Mouse (Mus musculus): Measurements from ENCODE around the gene Sox18. TPM values are rescaled to one million over a fixed set of nuclear protein-coding genes. Genes with fewer than 3 reads are reported as not detected.

Sox18 gene
- polyA plus RNA-seq, 1 experiment from 2014 or later = 10.4 TPM

DNA sequence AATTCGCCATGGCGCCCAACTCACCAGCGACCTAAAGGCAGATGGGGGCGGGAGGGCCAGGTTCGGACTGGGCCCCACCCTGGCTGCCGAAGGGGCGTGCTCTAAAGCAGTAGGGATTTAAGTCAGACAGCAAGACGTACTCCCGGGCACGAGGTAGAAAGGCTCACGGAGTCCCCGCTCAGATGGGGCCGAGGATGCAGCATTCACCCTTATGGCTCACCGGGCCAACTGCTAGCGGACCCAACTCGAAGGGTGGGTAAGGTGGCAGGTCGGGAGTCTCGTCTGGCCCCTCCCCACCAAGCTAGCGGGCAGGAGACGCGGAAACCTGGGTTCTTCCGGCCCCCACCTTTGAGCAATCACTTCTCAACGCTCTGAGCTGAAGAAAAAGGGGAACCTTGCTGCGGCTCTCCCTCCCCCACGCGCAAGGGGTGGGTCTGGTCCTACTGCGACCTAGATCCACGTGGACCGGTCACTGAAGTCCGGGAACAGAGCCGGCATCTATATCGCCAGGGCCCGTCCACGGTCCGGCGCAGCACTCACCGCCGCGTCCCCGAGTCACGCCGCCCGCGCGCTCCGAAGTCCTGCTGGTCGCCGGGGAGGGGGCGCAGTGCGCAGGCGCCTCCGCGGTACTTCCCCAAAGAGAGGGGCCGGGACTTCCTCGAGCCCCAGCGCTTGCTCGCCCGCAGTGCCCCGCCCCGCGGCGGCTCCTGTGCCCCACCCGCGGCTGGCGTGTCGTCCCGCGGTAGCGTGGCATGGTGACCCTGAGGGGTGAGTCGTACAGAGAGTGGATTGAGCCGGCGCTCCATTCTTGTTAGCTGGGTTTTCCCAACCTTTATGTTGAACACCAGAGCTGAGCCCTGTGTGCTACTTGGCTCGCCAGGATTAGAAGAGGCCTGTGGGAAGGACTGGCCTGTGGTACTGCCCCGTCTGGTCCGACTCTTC, 22.2 kb upstream of the Sox18 start, which contains the start of gene Rgs19:
Gene Rgs19, minus strand, starts transcription at position 639 of the 942 bp plus-strand sequence.
- Histone ChIP-seq H3K9ac (peak within 1 kb of the TSS; percentile 65), H3K4me2 (peak within 1 kb of the TSS; percentile 87), H3K9me3 (replicated peaks) (no peaks in the 10 kb centered on the region), H3K4me3 (peak within 1 kb of the TSS; percentile 62), H3K27me3 (replicated peaks) (peaks cover 27% of the 10 kb centered on the region), H3K27ac (peak within 1 kb of the TSS; percentile 51; the same call in 1 of the 2 replicates), H3K4me1 (peaks cover 29% of the 10 kb centered on the region), H3K36me3 (peaks cover 14% of the 10 kb centered on the region)
- under 1% methylated on average over 74 of the region's 75 CpGs for WGBS (ENCODE audit: insufficient replicate concordance)
- ATAC-seq = peak; percentile 65

DNA sequence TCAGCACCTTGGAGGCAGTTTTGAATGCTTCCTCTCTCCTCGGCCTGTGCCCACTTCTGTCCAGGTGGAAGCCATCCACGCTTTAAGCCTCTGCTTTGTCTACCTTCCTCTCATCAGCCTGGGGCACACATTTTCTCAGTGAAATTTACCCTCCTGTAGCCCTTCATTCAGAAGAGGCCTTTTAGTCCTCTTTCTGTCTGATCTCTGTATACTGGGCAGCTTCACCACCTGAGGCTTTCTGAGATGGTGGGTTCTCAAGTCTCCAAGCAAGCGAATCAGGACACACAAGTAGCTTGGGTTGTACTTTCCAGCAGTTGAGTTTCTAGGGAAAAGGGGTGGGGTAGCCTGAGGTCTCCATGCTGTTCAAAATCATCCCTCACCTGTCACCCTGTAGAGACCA, 20.9 kb upstream of the Sox18 start:
- peak overlapping the region; percentile 62; the same call in 1 of the 2 replicates for H3K4me3 ChIP-seq
- H3K9ac ChIP-seq = no peak overlapping the region
- H3K27ac ChIP-seq = no peak overlapping the region
- H3K9me3 ChIP-seq (replicated peaks) = no peaks in the 10 kb centered on the region
- peaks cover 29% of the 10 kb centered on the region for H3K4me1 ChIP-seq
- ATAC-seq = no peak
- H3K36me3 ChIP-seq = peaks cover 26% of the 10 kb centered on the region
- 65% methylated on average over 3 of the region's 3 CpGs for WGBS (ENCODE audit: insufficient replicate concordance)
- peak overlapping the region; percentile 87 for H3K4me2 ChIP-seq
- H3K27me3 ChIP-seq (replicated peaks) = peaks cover 27% of the 10 kb centered on the region

DNA sequence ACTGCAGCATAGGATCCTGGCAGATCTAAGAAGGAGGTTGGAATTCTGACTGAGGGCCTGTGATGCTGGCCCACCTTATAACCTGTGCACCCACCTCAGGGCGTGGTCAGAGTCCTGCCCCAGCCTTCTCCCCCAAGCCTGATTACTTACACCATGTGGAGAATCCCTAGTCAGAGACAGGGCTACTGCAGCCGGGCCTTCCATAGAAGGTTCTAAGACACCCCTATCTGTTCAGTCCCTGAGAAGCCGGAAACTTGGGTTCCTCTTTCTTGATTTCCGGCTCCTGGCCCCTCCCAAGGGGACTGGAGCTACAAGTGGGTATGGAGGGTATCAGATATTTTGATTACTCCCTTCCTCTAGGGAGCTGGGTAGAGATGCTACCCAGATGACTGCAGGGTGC, 20.1 kb upstream of the Sox18 start:
- H3K4me1 ChIP-seq = peaks cover 29% of the 10 kb centered on the region
- H3K27ac ChIP-seq = no peak overlapping the region
- WGBS (ENCODE audit: insufficient replicate concordance) = 34% methylated on average over 4 of the region's 4 CpGs
- no peak overlapping the region for H3K9ac ChIP-seq
- no peaks in the 10 kb centered on the region for H3K9me3 ChIP-seq (replicated peaks)
- H3K4me3 ChIP-seq = 0 out of 2 replicates have a peak overlapping the region, but pooled peaks have one; percentile 12
- H3K27me3 ChIP-seq (replicated peaks) = peaks cover 27% of the 10 kb centered on the region
- H3K36me3 ChIP-seq = peaks cover 32% of the 10 kb centered on the region
- ATAC-seq = no peak
- peak overlapping the region; percentile 32 for H3K4me2 ChIP-seq

DNA sequence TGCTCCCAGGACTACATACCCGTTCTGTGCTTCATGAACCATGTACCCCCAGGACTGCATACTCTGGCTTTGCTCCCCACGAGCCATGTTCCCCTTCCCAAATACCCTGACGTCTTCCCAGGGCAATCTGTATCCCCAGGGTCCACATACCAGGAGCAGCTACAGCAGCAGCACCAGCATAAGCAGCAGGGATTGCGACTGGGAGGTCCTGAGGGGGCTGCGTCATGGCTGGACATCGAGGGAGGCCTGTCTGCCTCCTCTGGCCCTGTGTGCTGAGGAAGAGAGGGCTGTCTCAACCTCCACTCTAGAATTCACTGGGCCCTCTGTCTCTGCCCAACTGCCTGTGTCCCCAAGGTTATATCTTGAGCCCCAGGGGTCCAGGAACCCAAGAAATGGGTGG, 19.6 kb upstream of the Sox18 start:
- no peak for ATAC-seq
- H3K4me1 ChIP-seq = peaks cover 29% of the 10 kb centered on the region
- no peak overlapping the region for H3K9ac ChIP-seq
- H3K27me3 ChIP-seq (replicated peaks) = peaks cover 27% of the 10 kb centered on the region
- peak overlapping the region; percentile 32 for H3K4me2 ChIP-seq
- H3K9me3 ChIP-seq (replicated peaks) = no peaks in the 10 kb centered on the region
- H3K27ac ChIP-seq = no peak overlapping the region
- peaks cover 35% of the 10 kb centered on the region for H3K36me3 ChIP-seq
- WGBS (ENCODE audit: insufficient replicate concordance) = 58% methylated on average over 6 of the region's 6 CpGs
- H3K4me3 ChIP-seq = peak overlapping the region; percentile 12; the same call in 1 of the 2 replicates

DNA sequence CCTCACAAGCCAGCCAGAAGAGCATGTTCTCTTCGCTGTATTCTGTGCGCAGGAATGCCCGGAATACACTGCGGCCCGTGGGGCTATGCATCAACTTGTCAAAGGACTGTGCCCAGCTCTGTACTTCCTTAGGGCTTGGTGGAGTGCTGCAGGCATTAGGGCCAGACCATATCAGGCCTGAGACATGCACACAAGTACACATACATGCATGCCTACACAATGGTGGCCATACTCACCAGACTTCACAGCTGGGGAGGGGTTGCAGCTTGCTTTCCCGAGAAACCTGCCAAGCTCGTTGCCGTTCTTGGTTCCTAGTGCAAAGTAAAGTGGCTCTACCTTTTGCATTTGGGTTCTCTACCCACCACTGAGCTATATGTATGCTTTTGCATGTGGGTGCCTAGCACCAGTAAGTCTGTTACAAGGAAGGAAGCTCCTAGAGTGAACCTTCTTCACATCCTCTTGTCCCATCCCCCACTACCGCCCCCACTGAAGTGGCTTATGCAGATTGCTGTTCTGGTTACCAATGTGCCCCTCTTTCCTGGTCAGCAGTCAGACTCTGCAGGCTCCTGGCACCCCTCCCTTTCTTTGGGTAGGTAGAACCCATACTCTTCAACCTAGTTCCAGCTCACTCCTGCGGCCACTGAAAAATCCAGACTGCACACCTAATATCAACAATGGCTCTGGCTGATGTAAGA, 18.2 kb upstream of the Sox18 start:
- no peak overlapping the region for H3K4me3 ChIP-seq
- no peak overlapping the region for H3K27ac ChIP-seq
- peaks cover 35% of the 10 kb centered on the region for H3K36me3 ChIP-seq
- WGBS (ENCODE audit: insufficient replicate concordance) = 77% methylated on average over 10 of the region's 10 CpGs
- peaks cover 28% of the 10 kb centered on the region for H3K4me1 ChIP-seq
- H3K27me3 ChIP-seq (replicated peaks) = peaks cover 20% of the 10 kb centered on the region
- H3K9ac ChIP-seq = no peak overlapping the region
- no peak overlapping the region; the same call in 1 of the 2 replicates for H3K4me2 ChIP-seq
- ATAC-seq = no peak
- H3K9me3 ChIP-seq (replicated peaks) = no peaks in the 10 kb centered on the region

DNA sequence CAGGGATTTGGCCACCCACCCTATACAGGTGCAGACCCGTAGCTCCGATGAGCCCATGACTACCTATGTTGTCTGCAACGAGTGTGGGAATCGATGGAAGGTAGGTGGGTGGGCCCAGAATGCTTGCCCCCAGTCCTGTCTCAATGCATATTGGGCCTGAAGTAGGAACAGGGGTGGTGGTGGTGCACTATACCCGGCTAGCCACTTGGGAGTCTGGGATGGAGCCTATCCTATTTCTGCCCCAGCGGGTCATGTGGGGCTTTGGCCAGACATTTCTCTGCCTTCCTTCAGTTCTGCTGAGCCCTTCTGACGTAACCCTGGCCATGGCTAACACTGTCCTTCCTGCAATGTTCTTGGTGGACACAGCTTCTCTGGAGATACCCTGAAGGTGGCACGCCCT, 16.1 kb upstream of the Sox18 start:
- 79% methylated on average over 8 of the region's 8 CpGs for WGBS (ENCODE audit: insufficient replicate concordance)
- ATAC-seq = no peak
- H3K27me3 ChIP-seq (replicated peaks) = peaks cover 2% of the 10 kb centered on the region; the same call in 1 of the 2 replicates
- H3K9me3 ChIP-seq (replicated peaks) = no peaks in the 10 kb centered on the region
- no peak overlapping the region for H3K4me2 ChIP-seq
- H3K9ac ChIP-seq = no peak overlapping the region
- no peak overlapping the region for H3K27ac ChIP-seq
- H3K4me3 ChIP-seq = no peak overlapping the region
- H3K4me1 ChIP-seq = peaks cover 8% of the 10 kb centered on the region
- peaks cover 35% of the 10 kb centered on the region for H3K36me3 ChIP-seq

DNA sequence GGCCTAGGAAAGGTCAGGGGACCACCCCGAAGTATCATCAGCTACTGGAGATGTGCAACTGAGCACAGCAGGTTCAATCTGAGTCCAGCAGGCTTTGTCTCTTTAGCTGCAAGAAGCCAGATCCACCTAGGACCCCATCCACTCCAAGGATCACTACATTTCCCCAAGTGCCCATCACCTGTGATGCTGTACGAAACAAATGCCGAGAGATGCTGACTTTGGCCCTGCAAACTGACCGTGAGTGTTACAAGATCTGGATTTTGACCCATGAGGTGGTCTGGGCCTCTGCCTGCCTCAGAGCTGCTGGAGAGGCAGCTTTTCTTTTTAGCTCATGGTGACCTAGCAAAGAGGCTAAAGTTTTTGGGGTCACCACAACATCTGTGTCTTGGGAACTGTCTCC, 14.2 kb upstream of the Sox18 start:
- H3K27ac ChIP-seq = no peak overlapping the region
- no peaks in the 10 kb centered on the region for H3K9me3 ChIP-seq (replicated peaks)
- peaks cover 35% of the 10 kb centered on the region for H3K36me3 ChIP-seq
- no peak overlapping the region for H3K4me3 ChIP-seq
- no peak for ATAC-seq
- WGBS (ENCODE audit: insufficient replicate concordance) = 74% methylated on average over 4 of the region's 4 CpGs
- H3K27me3 ChIP-seq (replicated peaks) = peaks cover 13% of the 10 kb centered on the region; the same call in 1 of the 2 replicates
- peaks cover 14% of the 10 kb centered on the region for H3K4me1 ChIP-seq
- no peak overlapping the region for H3K9ac ChIP-seq
- no peak overlapping the region for H3K4me2 ChIP-seq

DNA sequence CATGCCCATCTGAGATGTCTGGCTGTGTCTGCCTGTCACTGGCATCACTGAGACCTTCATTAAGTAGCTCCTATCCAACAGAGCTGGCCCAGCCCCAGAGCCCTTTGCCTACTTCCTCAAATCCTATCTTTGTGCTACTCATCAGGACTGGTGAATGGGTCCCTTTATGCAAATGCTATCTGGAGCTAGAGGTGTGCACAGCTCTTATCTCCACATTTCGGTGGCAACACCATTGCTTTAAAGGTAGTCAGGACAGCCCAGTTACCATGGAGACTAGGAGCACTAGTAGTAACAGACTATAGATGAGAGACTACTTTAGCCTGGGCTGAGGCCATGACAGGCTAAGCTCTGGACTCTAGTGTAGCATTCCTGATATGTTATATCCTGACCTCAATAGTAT, 13.3 kb upstream of the Sox18 start:
- Histone ChIP-seq H3K4me3 (no peak overlapping the region), H3K9me3 (replicated peaks) (no peaks in the 10 kb centered on the region), H3K4me1 (peaks cover 20% of the 10 kb centered on the region), H3K9ac (no peak overlapping the region), H3K27ac (no peak overlapping the region), H3K36me3 (peaks cover 32% of the 10 kb centered on the region), H3K27me3 (replicated peaks) (peaks cover 17% of the 10 kb centered on the region; the same call in 1 of the 2 replicates), H3K4me2 (no peak overlapping the region)
- 18% methylated on average over 1 of the region's 1 CpGs for WGBS (ENCODE audit: insufficient replicate concordance)
- no peak for ATAC-seq

DNA sequence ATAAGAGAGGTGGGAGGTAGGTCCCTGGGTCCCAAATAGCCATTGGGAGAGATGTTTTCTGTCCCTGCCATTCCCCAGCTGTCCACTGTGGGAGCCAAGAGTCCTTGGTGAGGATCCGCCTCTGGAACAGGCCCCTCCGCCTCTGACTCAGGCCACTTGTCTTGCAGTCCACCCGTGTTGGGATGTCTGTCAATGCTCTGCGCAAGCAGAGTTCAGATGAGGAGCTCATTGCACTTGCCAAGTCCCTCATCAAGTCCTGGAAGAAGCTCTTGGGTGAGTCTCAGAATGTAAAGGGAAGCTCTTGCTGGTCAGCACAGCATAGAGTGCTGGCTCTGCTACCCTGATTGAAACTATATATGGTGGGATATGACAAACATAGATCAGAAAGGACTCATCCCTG, 11.9 kb upstream of the Sox18 start:
- Histone ChIP-seq H3K4me2 (no peak overlapping the region), H3K9ac (no peak overlapping the region), H3K4me3 (no peak overlapping the region), H3K9me3 (replicated peaks) (no peaks in the 10 kb centered on the region), H3K4me1 (peaks cover 26% of the 10 kb centered on the region), H3K36me3 (peaks cover 18% of the 10 kb centered on the region), H3K27ac (no peak overlapping the region), H3K27me3 (replicated peaks) (peaks cover 17% of the 10 kb centered on the region; the same call in 1 of the 2 replicates)
- no peak for ATAC-seq
- 70% methylated on average over 4 of the region's 4 CpGs for WGBS (ENCODE audit: insufficient replicate concordance)

DNA sequence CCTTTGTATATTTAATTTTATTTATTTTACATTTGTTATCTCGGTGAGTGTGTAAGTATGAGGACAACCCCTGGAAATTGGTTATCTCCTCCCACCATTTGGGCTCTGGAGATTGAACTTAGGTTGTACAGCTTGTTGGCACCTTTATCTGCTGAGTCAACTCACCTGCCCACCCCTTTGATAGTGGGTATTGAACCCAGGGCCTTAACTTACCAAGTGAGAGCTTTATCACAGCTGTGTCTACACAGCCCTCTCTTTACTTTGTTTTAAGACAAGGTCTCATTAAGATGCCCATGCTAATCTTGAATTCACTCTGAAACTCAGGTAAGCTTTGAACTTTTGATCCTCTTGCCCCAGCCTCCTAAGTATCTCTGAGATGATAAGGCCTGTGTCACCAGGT, 10.5 kb upstream of the Sox18 start:
- no peak for ATAC-seq
- peaks cover 7% of the 10 kb centered on the region; the same call in 1 of the 2 replicates for H3K36me3 ChIP-seq
- no peaks in the 10 kb centered on the region for H3K9me3 ChIP-seq (replicated peaks)
- peaks cover 32% of the 10 kb centered on the region for H3K4me1 ChIP-seq
- H3K27me3 ChIP-seq (replicated peaks) = peaks cover 19% of the 10 kb centered on the region; the same call in 1 of the 2 replicates
- WGBS (ENCODE audit: insufficient replicate concordance) = 58% methylated on average over 1 of the region's 1 CpGs
- no peak overlapping the region for H3K9ac ChIP-seq
- no peak overlapping the region for H3K27ac ChIP-seq
- no peak overlapping the region for H3K4me2 ChIP-seq
- H3K4me3 ChIP-seq = no peak overlapping the region

DNA sequence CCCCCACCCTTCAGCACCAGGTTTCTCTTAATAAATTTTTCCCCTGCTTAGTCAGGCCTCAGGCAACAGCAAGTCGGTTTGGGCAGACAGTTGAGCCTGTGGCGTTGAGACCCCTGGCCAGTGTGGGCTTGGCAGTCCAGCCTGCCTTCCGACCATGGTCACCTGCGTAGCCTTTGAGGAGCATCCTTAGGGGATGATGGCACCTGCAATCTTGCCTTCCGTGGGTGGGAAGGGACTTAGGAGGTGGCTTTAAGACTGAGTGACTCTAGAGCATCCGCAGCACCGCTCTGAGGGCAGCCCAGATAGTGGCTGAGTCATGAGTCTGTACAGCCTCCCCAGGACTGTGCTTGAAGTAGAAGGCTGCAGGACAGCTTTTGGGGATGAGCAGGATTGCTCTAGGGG, 9.3 kb upstream of the Sox18 start:
- Histone ChIP-seq H3K27me3 (replicated peaks) (peaks cover 21% of the 10 kb centered on the region; the same call in 1 of the 2 replicates), H3K4me2 (peak overlapping the region; percentile 90), H3K4me1 (peaks cover 37% of the 10 kb centered on the region), H3K4me3 (peak overlapping the region; percentile 63), H3K9ac (peak overlapping the region; percentile 72), H3K36me3 (no peaks in the 10 kb centered on the region), H3K27ac (no peak overlapping the region), H3K9me3 (replicated peaks) (no peaks in the 10 kb centered on the region)
- WGBS (ENCODE audit: insufficient replicate concordance) = 14% methylated on average over 7 of the region's 7 CpGs
- peak; percentile 19; the same call in 1 of the 2 replicates for ATAC-seq

All from liver, embryonic 12.5 days (tissue).